ENCODE assay signal across 14 mouse cellular contexts in the genomic region with DNA sequence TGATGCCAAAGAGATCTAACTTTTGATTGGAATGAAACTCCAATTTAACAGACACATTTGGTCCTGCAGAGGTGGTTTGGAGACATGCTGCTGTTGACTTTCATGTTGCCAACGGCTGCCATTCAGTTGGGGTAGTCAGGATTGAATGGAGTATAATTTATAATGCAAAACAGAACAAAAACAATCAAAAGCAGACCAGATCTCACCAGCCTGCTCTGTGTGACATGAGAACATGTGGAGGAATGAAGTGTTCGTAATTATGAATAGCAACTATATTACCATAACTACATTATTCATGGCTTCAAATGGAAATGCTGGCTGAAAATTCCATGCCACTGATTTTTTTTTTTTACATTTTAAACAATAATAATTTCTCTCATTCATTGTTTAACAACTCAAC.
"Had no signal": no experiment of that assay in that cellular context is flagged by ENCODE, and none has a peak within 500 bp of the region (broad histone marks: within the 10 kb centered on the region; RNA-seq: fewer than 3 reads in every experiment).

No protein-coding gene starts in this region.

- H3K9ac ChIP-seq: limb, embryonic 12.5 days; liver, embryonic 13.5 days; liver, postnatal 0 days; lung, embryonic 15.5 days; neural tube, embryonic 15.5 days had no signal

- ATAC-seq: liver, postnatal 0 days had no signal

- H3K4me3 ChIP-seq: layer of hippocampus, adult 2 months; limb, embryonic 12.5 days; liver, embryonic 13.5 days; lung, embryonic 15.5 days; myocyte; neural tube, embryonic 15.5 days had no signal

- H3K4me2 ChIP-seq: limb, embryonic 12.5 days; liver, embryonic 13.5 days; lung, embryonic 15.5 days; neural tube, embryonic 15.5 days had no signal

- H3K4me1 ChIP-seq: limb, embryonic 12.5 days; liver, embryonic 13.5 days; lung, embryonic 15.5 days; neural tube, embryonic 15.5 days had no signal

- H3K9me3 ChIP-seq: limb, embryonic 12.5 days; liver, embryonic 13.5 days; lung, embryonic 15.5 days; neural tube, embryonic 15.5 days had no signal

- DNase-seq: kidney, adult 18-20 months; kidney, postnatal 14 days; liver; liver, embryonic 13.5 days; liver, postnatal 0 days; lung, postnatal 14 days; midbrain, embryonic 14.5 days; right cerebral cortex, adult 18-20 months; right cerebral cortex, postnatal 25 days had no signal

- H3K27me3 ChIP-seq: limb, embryonic 12.5 days; liver, embryonic 13.5 days; lung, embryonic 15.5 days; neural tube, embryonic 15.5 days had no signal

- H3K27ac ChIP-seq: layer of hippocampus, adult 2 months; limb, embryonic 12.5 days; liver, embryonic 13.5 days; lung, embryonic 15.5 days; neural tube, embryonic 15.5 days had no signal

- H3K36me3 ChIP-seq: limb, embryonic 12.5 days; liver, embryonic 13.5 days; lung, embryonic 15.5 days; neural tube, embryonic 15.5 days had no signal
